ENCODE assay signal across 16 mouse cellular contexts in the genomic region with DNA sequence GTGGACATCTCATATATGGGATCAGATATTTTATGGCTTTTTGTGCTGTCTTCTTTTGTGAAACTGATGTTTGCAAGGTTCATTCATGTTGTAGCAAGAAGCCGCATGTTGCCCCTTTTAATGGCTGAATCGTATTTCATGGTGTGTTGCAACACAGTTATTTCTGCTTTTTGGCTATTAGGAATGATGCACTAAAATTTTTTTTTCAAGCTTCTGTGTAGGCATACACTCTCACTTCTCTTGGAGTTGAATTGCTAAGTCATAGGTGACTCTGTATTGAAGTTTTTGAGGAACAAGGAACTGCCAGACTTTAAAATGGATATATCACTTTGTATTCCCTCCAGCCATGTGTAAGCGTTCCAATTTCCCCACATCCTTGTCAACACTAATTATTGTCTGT.
"Had no signal": no experiment of that assay in that cellular context is flagged by ENCODE, and none has a peak within 500 bp of the region (broad histone marks: within the 10 kb centered on the region; RNA-seq: fewer than 3 reads in every experiment).

No protein-coding gene starts in this region.

- DNase-seq: kidney, adult 2 months; kidney, postnatal 36 days; layer of hippocampus, adult 9-11 months; layer of hippocampus, postnatal 36 days; lung, adult 2 months; lung, postnatal 10 days; retina, postnatal 1 day; right cerebral cortex, postnatal 4 days; spleen, adult 18-20 months; thymus, adult 18-20 months; thymus, postnatal 14 days had no signal

- H3K9ac ChIP-seq: limb, embryonic 12.5 days; liver, embryonic 15.5 days; midbrain, embryonic 13.5 days; neural tube, embryonic 12.5 days had no signal

- H3K27me3 ChIP-seq: limb, embryonic 12.5 days; liver, embryonic 15.5 days; midbrain, embryonic 13.5 days; neural tube, embryonic 12.5 days had no signal

- H3K36me3 ChIP-seq: limb, embryonic 12.5 days; liver, embryonic 15.5 days; midbrain, embryonic 13.5 days; neural tube, embryonic 12.5 days had no signal

- ATAC-seq: midbrain, embryonic 13.5 days had no signal

- H3K27ac ChIP-seq: limb, embryonic 12.5 days; liver, embryonic 15.5 days; macrophage; midbrain, embryonic 13.5 days; neural tube, embryonic 12.5 days had no signal

- H3K4me2 ChIP-seq: limb, embryonic 12.5 days; liver, embryonic 15.5 days; midbrain, embryonic 13.5 days; neural tube, embryonic 12.5 days had no signal

- H3K4me3 ChIP-seq: limb, embryonic 12.5 days; liver, embryonic 15.5 days; midbrain, embryonic 13.5 days; neural tube, embryonic 12.5 days had no signal

- H3K9me3 ChIP-seq: limb, embryonic 12.5 days; liver, embryonic 15.5 days; neural tube, embryonic 12.5 days had no signal
